Mouse (Mus musculus): ENCODE measurements around the gene Mndal.
"Not testable (repeated sequence)": the region's sequence is repeated elsewhere in the genome, so short reads cannot be mapped to it uniquely, and the experiment has no call there.

The Mndal gene

GRCm38 (mm10) chr1:173889741-173890140 lies 52.5 kb downstream of the Mndal start:
- not testable (repeated sequence) for DNase-seq (ENCODE audit: inconsistent ontology term)

GRCm38 (mm10) chr1:173887026-173887787 lies 55.1 kb downstream of the Mndal start:
- DNase-seq (ENCODE audit: inconsistent ontology term): not testable (repeated sequence)

- DNase-seq (ENCODE audit: inconsistent ontology term): peak; percentile 54
Observed at GRCm38 (mm10) chr1:173880004-173880666, 62.2 kb downstream of the Mndal start.

- not testable (repeated sequence) for DNase-seq (ENCODE audit: inconsistent ontology term)
Observed at GRCm38 (mm10) chr1:173879225-173879987, 62.9 kb downstream of the Mndal start.

- not testable (repeated sequence) for DNase-seq (ENCODE audit: inconsistent ontology term)
Observed at GRCm38 (mm10) chr1:173878264-173878663, 64.0 kb downstream of the Mndal start.

- not testable (repeated sequence) for DNase-seq (ENCODE audit: inconsistent ontology term)
Observed at GRCm38 (mm10) chr1:173877125-173877524, 65.2 kb downstream of the Mndal start.

GRCm38 (mm10) chr1:173868586-173868985 lies 73.7 kb downstream of the Mndal start:
- DNase-seq (ENCODE audit: inconsistent ontology term): not testable (repeated sequence)

GRCm38 (mm10) chr1:173866504-173866903 lies 75.8 kb downstream of the Mndal start:
- DNase-seq (ENCODE audit: inconsistent ontology term): no peak

GRCm38 (mm10) chr1:173853711-173854110 lies 88.6 kb downstream of the Mndal start:
- DNase-seq (ENCODE audit: inconsistent ontology term): not testable (repeated sequence)

GRCm38 (mm10) chr1:173852853-173853252 lies 89.4 kb downstream of the Mndal start:
- DNase-seq (ENCODE audit: inconsistent ontology term): not testable (repeated sequence)

GRCm38 (mm10) chr1:173846193-173846592 lies 96.1 kb downstream of the Mndal start:
- not testable (repeated sequence) for DNase-seq (ENCODE audit: inconsistent ontology term)

GRCm38 (mm10) chr1:173844754-173845153 lies 97.5 kb downstream of the Mndal start:
- no peak for DNase-seq (ENCODE audit: inconsistent ontology term)

- not testable (repeated sequence) for DNase-seq (ENCODE audit: inconsistent ontology term)
Observed at GRCm38 (mm10) chr1:173821481-173821803, 120.8 kb downstream of the Mndal start.

- not testable (repeated sequence) for DNase-seq (ENCODE audit: inconsistent ontology term)
Observed at GRCm38 (mm10) chr1:173820794-173821480, 121.4 kb downstream of the Mndal start.

GRCm38 (mm10) chr1:173809294-173809693 lies 133.0 kb downstream of the Mndal start:
- DNase-seq (ENCODE audit: inconsistent ontology term): not testable (repeated sequence)

GRCm38 (mm10) chr1:173802689-173803281 lies 139.5 kb downstream of the Mndal start:
- DNase-seq (ENCODE audit: inconsistent ontology term): peak; percentile 49

GRCm38 (mm10) chr1:173802207-173802606 lies 140.1 kb downstream of the Mndal start:
- DNase-seq (ENCODE audit: inconsistent ontology term): not testable (repeated sequence)

GRCm38 (mm10) chr1:173801791-173802190 lies 140.5 kb downstream of the Mndal start:
- not testable (repeated sequence) for DNase-seq (ENCODE audit: inconsistent ontology term)

All from Muller cell, postnatal 12 days (primary cell).